ENCODE assay signal across 9 mouse cellular contexts in genomic region chr19:8899079-8899478, GRCm38 (mm10). TPM values are rescaled to one million over a fixed set of nuclear protein-coding genes. Genes with fewer than 3 reads are reported as not detected.
DNase-seq lines count a peak whose midpoint lies in the region; ATAC-seq and TF ChIP-seq lines count a peak whose summit lies in the region.
"Had no signal": no experiment of that assay in that cellular context is flagged by ENCODE, and none has a peak within 500 bp of the region (broad histone marks: within the 10 kb centered on the region; RNA-seq: fewer than 3 reads in every experiment).

No protein-coding gene starts in this region.

- TF ChIP-seq CTCF in left cerebral cortex, adult 2 months (IDR thresholded peaks at IDR 0.05) = no peak
- TF ChIP-seq CTCF in embryonic fibroblast, embryonic 13.5 days (IDR thresholded peaks at IDR 0.05; ENCODE audit: borderline replicate concordance, insufficient read depth, low read length) = no peak

- H3K27me3 ChIP-seq in neural tube, embryonic 12.5 days (replicated peaks) = no peaks in the 10 kb centered on the region

- H3K9me3 ChIP-seq in neural tube, embryonic 12.5 days = no peaks in the 10 kb centered on the region

- peak overlapping the region; percentile 72 for H3K4me3 ChIP-seq in left cerebral cortex, adult 2 months
- H3K4me3 ChIP-seq in embryonic fibroblast, embryonic 13.5 days (ENCODE audit: insufficient read depth, low read length) = peak overlapping the region; percentile 87
- peak overlapping the region; percentile 94 for H3K4me3 ChIP-seq in neural tube, embryonic 12.5 days

- H3K4me2 ChIP-seq in neural tube, embryonic 12.5 days (replicated peaks) = peak overlapping the region; percentile 86

- no peak for DNase-seq in left cerebral cortex, adult 2 months (ENCODE audit: extremely low spot score in 1 of 2, low spot score in 2 of 2)
- DNase-seq in left cerebral cortex, adult 18-20 months (ENCODE audit: low spot score in 2 of 2) = no peak
- peak; percentile 21 for DNase-seq in kidney, postnatal 14 days
- DNase-seq in cerebellum, postnatal 25 days = no peak
- DNase-seq in layer of hippocampus, adult 11-12 months (ENCODE audit: low spot score) = no peak
- no peak for DNase-seq in urinary bladder, postnatal 36 days (ENCODE audit: low spot score in 2 of 2)

- 69% methylated on average over 3 of the region's 3 CpGs for WGBS in neural tube, embryonic 12.5 days

- H3K36me3 ChIP-seq in neural tube, embryonic 12.5 days = peaks cover 40% of the 10 kb centered on the region

- H3K4me1 ChIP-seq in embryonic fibroblast, embryonic 13.5 days (ENCODE audit: control insufficient read depth, insufficient read depth, low read length) = peaks cover 3% of the 10 kb centered on the region
- peaks cover 28% of the 10 kb centered on the region for H3K4me1 ChIP-seq in neural tube, embryonic 12.5 days

- peak overlapping the region; percentile 93; the same call in 1 of the 2 replicates for H3K9ac ChIP-seq in neural tube, embryonic 12.5 days

- no peak for TF ChIP-seq POLR2A in embryonic fibroblast, embryonic 13.5 days (IDR thresholded peaks at IDR 0.05; ENCODE audit: low read depth, low read length)

- no peak for ATAC-seq in neural tube, embryonic 12.5 days (ENCODE audit: low FRiP score, low read depth)

- no peak overlapping the region for H3K27ac ChIP-seq in left cerebral cortex, adult 2 months
- H3K27ac ChIP-seq in embryonic fibroblast, embryonic 13.5 days (ENCODE audit: insufficient read depth, low read length) = peak overlapping the region; percentile 76
- H3K27ac ChIP-seq in neural tube, embryonic 12.5 days = no peak overlapping the region

- intact Hi-C loops in left cerebral cortex, adult 2 months (cut with DNase I) = no loop called here

RNA-seq across cellular contexts. Expression of gene Ganab, which starts 1.2 kb away (rescaled TPM):
- total RNA-seq in left cerebral cortex, adult 2 months (2021) = 100 to 1,000 TPM in 1 of 2 experiments, 10 to 100 TPM in 1; 96.4 to 104 TPM
- 10 to 100 TPM; 93.2 to 93.8 TPM for total RNA-seq in left cerebral cortex, adult 18-20 months (2021)
- 176 and 190 TPM in 2 replicates for polyA plus RNA-seq in embryonic fibroblast, embryonic 13.5 days (2011; ENCODE audit: insufficient read length, low read depth, missing spikeins)
- 116 and 119 TPM in 2 replicates for polyA plus RNA-seq in neural tube, embryonic 12.5 days (2016; fragmentation: Nextera tagmentation; extraction: Ambion mirVana)

RNA-seq across cellular contexts. Expression of gene Ints5, which starts 6.3 kb away (rescaled TPM):
- total RNA-seq in left cerebral cortex, adult 2 months (2021) = 10 to 100 TPM; 21.7 to 22.9 TPM
- 10 to 100 TPM; 23.9 to 24.6 TPM for total RNA-seq in left cerebral cortex, adult 18-20 months (2021)
- 20.2 and 23.1 TPM in 2 replicates for polyA plus RNA-seq in embryonic fibroblast, embryonic 13.5 days (2011; ENCODE audit: insufficient read length, low read depth, missing spikeins)
- 43.6 and 47.3 TPM in 2 replicates for polyA plus RNA-seq in neural tube, embryonic 12.5 days (2016; fragmentation: Nextera tagmentation; extraction: Ambion mirVana)

RNA-seq across cellular contexts. Expression of gene Gm49416, which starts 10.4 kb away (rescaled TPM):
- 1 to 10 TPM; 1.2 to 6.7 TPM for total RNA-seq in left cerebral cortex, adult 2 months (2021)
- 1 to 10 TPM; 2.1 to 3.8 TPM for total RNA-seq in left cerebral cortex, adult 18-20 months (2021)
- polyA plus RNA-seq in embryonic fibroblast, embryonic 13.5 days (2011; ENCODE audit: insufficient read length, low read depth, missing spikeins) = 16.8 and 18.4 TPM in 2 replicates
- polyA plus RNA-seq in neural tube, embryonic 12.5 days (2016; fragmentation: Nextera tagmentation; extraction: Ambion mirVana) = not detected in 2 replicates
- polyA plus RNA-seq: frontal cortex, adult 2 months had no signal

RNA-seq across cellular contexts. Expression of gene 1810009A15Rik, which starts 10.4 kb away (rescaled TPM):
- total RNA-seq in left cerebral cortex, adult 2 months (2021) = 10 to 100 TPM; 22.5 to 23.2 TPM
- 10 to 100 TPM; 20.2 to 23.0 TPM for total RNA-seq in left cerebral cortex, adult 18-20 months (2021)
- 61.7 and 68.8 TPM in 2 replicates for polyA plus RNA-seq in embryonic fibroblast, embryonic 13.5 days (2011; ENCODE audit: insufficient read length, low read depth, missing spikeins)
- polyA plus RNA-seq in neural tube, embryonic 12.5 days (2016; fragmentation: Nextera tagmentation; extraction: Ambion mirVana) = 82.0 and 98.5 TPM in 2 replicates

RNA-seq across cellular contexts. Expression of gene Gm49403, which starts 15.3 kb away (rescaled TPM):
- not detected for total RNA-seq in left cerebral cortex, adult 2 months (2021)
- total RNA-seq in left cerebral cortex, adult 18-20 months (2021) = not detected
- not detected in 2 replicates for polyA plus RNA-seq in embryonic fibroblast, embryonic 13.5 days (2011; ENCODE audit: insufficient read length, low read depth, missing spikeins)
- not detected in 2 replicates for polyA plus RNA-seq in neural tube, embryonic 12.5 days (2016; fragmentation: Nextera tagmentation; extraction: Ambion mirVana)
- polyA plus RNA-seq: frontal cortex, adult 2 months had no signal
